Mouse (Mus musculus) T-cell, adult 66 days (primary cell): ENCODE results near the gene Olfm3. TPM values are rescaled to one million over a fixed set of nuclear protein-coding genes. Genes with fewer than 3 reads are reported as not detected.

ENCODE experiments used
- total RNA-seq, 2 experiments: library from RNA; stranded (reverse); gene quantifications; 3 replicates in 1 of 2; 4 replicates in 1 of 2; pipeline ENCODE4 v1.2.4; 2023

The Olfm3 gene
- not detected for total RNA-seq

GRCm38 (mm10) chr3:114903924-114904438 lies at the start of gene Olfm3:
Gene Olfm3, plus strand, starts transcription at chr3:114904078.

